8 mouse cellular contexts compared by ENCODE assay signal in genomic region chr9:62373222-62374123, GRCm38 (mm10). TPM values are rescaled to one million over a fixed set of nuclear protein-coding genes. Genes with fewer than 3 reads are reported as not detected.
DNase-seq lines count a peak whose midpoint lies in the region; ATAC-seq and TF ChIP-seq lines count a peak whose summit lies in the region.
"Had no signal": no experiment of that assay in that cellular context is flagged by ENCODE, and none has a peak within 500 bp of the region (broad histone marks: within the 10 kb centered on the region; RNA-seq: fewer than 3 reads in every experiment).

No protein-coding gene starts in this region.

- peaks cover 1% of the 10 kb centered on the region for H3K4me1 ChIP-seq in bone marrow, adult 2 months (ENCODE audit: control insufficient read depth, insufficient read depth, low read length)
- peaks cover 21% of the 10 kb centered on the region for H3K4me1 ChIP-seq in kidney, embryonic 14.5 days (ENCODE audit: control insufficient read depth, insufficient read depth, low read length)
- peaks cover 74% of the 10 kb centered on the region for H3K4me1 ChIP-seq in lung, embryonic 15.5 days
- peaks cover 7% of the 10 kb centered on the region; the same call in 1 of the 2 replicates for H3K4me1 ChIP-seq in spleen, adult 2 months (ENCODE audit: control insufficient read depth, insufficient read depth, insufficient read length)

- no peak for TF ChIP-seq POLR2A in bone marrow, adult 2 months (IDR thresholded peaks at IDR 0.05; ENCODE audit: borderline replicate concordance, control insufficient read depth, low read depth, low read length)
- TF ChIP-seq POLR2A in spleen, adult 2 months (IDR thresholded peaks at IDR 0.05; ENCODE audit: low read depth, low read length), result no peak

- TF ChIP-seq CTCF in bone marrow, adult 2 months (IDR thresholded peaks at IDR 0.05; ENCODE audit: control insufficient read depth, insufficient read depth, low read length), result peak; percentile 83
- TF ChIP-seq CTCF in spleen, adult 2 months (IDR thresholded peaks at IDR 0.05; ENCODE audit: extremely low read depth, insufficient read depth, insufficient read length, insufficient replicate concordance), result peak; percentile 93

- DNase-seq in right cerebral cortex, postnatal 10 days (ENCODE audit: low spot score in 2 of 2), result peak; percentile 55 to 75
- no peak for DNase-seq in right cerebral cortex, postnatal 25 days
- DNase-seq in gastrocnemius, postnatal 25 days, result peak; percentile 49
- peak in 1 of 2 experiments; percentile 75 for DNase-seq in spleen, adult 2 months (ENCODE audit: low read depth in 1 of 2, low spot score in 2 of 2)

- H3K4me2 ChIP-seq in kidney, embryonic 14.5 days (replicated peaks; ENCODE audit: low read depth, low read length), result no peak overlapping the region
- H3K4me2 ChIP-seq in lung, embryonic 15.5 days, result no peak overlapping the region
- H3K4me2 ChIP-seq: hindbrain, embryonic 15.5 days had no signal

- peaks cover 66% of the 10 kb centered on the region for H3K36me3 ChIP-seq in kidney, embryonic 14.5 days (ENCODE audit: control insufficient read depth, insufficient read depth, low read length)
- H3K36me3 ChIP-seq in lung, embryonic 15.5 days, result peaks cover 56% of the 10 kb centered on the region
- peaks cover 38% of the 10 kb centered on the region for H3K36me3 ChIP-seq in spleen, adult 2 months (ENCODE audit: control insufficient read depth, insufficient read depth, low read length)

- no peak overlapping the region for H3K27ac ChIP-seq in bone marrow, adult 2 months (ENCODE audit: control insufficient read depth, insufficient read depth, low read depth, low read length, poor library complexity)
- no peak overlapping the region for H3K27ac ChIP-seq in kidney, embryonic 14.5 days (ENCODE audit: low read depth, low read length)
- peak overlapping the region; percentile 72 for H3K27ac ChIP-seq in lung, embryonic 15.5 days
- H3K27ac ChIP-seq in spleen, adult 2 months (ENCODE audit: insufficient read depth, low read length), result no peak overlapping the region
- H3K27ac ChIP-seq: hindbrain, embryonic 15.5 days had no signal

- H3K9me3 ChIP-seq in kidney, embryonic 14.5 days (ENCODE audit: control insufficient read depth, low read length), result no peaks in the 10 kb centered on the region
- no peaks in the 10 kb centered on the region for H3K9me3 ChIP-seq in lung, embryonic 15.5 days
- H3K9me3 ChIP-seq: hindbrain, embryonic 15.5 days had no signal

- H3K4me3 ChIP-seq in bone marrow, adult 2 months (replicated peaks; ENCODE audit: control insufficient read depth, low read depth, low read length), result no peak overlapping the region
- no peak overlapping the region for H3K4me3 ChIP-seq in kidney, embryonic 14.5 days (ENCODE audit: low read length)
- H3K4me3 ChIP-seq in lung, embryonic 15.5 days, result no peak overlapping the region
- no peak overlapping the region for H3K4me3 ChIP-seq in spleen, adult 2 months (ENCODE audit: extremely low read depth, insufficient read depth, insufficient read length)
- H3K4me3 ChIP-seq: hindbrain, embryonic 15.5 days had no signal

- WGBS in bone marrow, adult 2 months, result 50% methylated on average over 18 of the region's 18 CpGs
- 58% methylated on average over 18 of the region's 18 CpGs for WGBS in kidney, embryonic 14.5 days
- 47% methylated on average over 18 of the region's 18 CpGs for WGBS in lung, embryonic 15.5 days
- 53% methylated on average over 18 of the region's 18 CpGs for WGBS in spleen, adult 2 months

- ATAC-seq in kidney, embryonic 14.5 days (ENCODE audit: low FRiP score, low TSS enrichment), result 0 out of 2 replicates have a peak, but pooled peaks have one; percentile 32
- no peak for ATAC-seq in lung, embryonic 15.5 days (ENCODE audit: borderline replicate concordance, extremely low read depth, low FRiP score, low TSS enrichment)

- no peaks in the 10 kb centered on the region for H3K27me3 ChIP-seq in kidney, embryonic 14.5 days (ENCODE audit: control insufficient read depth, insufficient read depth, low read length)
- no peaks in the 10 kb centered on the region for H3K27me3 ChIP-seq in lung, embryonic 15.5 days
- H3K27me3 ChIP-seq in spleen, adult 2 months (ENCODE audit: control insufficient read depth, insufficient read depth, low read length), result no peaks in the 10 kb centered on the region
- H3K27me3 ChIP-seq: hindbrain, embryonic 15.5 days had no signal

- no peak overlapping the region for H3K9ac ChIP-seq in kidney, embryonic 14.5 days (ENCODE audit: low read depth, low read length)
- no peak overlapping the region for H3K9ac ChIP-seq in lung, embryonic 15.5 days
- H3K9ac ChIP-seq: hindbrain, embryonic 15.5 days had no signal

RNA-seq across cellular contexts. Expression of gene Anp32a, which starts 32.4 kb away (rescaled TPM):
- 781 and 1,032 TPM in 2 replicates for polyA plus RNA-seq in bone marrow, adult 2 months (2011; ENCODE audit: insufficient read depth, insufficient read length, low replicate concordance, missing spikeins)
- 10 to 100 TPM; 59.4 to 67.3 TPM for total RNA-seq in gastrocnemius, postnatal 25 days (2021)
- 155 and 214 TPM in 2 replicates for polyA plus RNA-seq in kidney, embryonic 14.5 days (2014; fragmentation: Nextera tagmentation; extraction: Ambion mirVana)
- polyA plus RNA-seq in lung, embryonic 15.5 days (2015; fragmentation: Nextera tagmentation; extraction: Ambion mirVana), result 182 and 184 TPM in 2 replicates
- 14.1 and 16.2 TPM in 2 replicates for polyA plus RNA-seq in spleen, adult 2 months (2012; rRNA removed)
